Mouse (Mus musculus) testis, adult 2 months (tissue): ENCODE data around the gene Cfdp1.

ENCODE experiments used
- CTCF ChIP-seq: fragments of 200-500 bp; IDR thresholded peaks from 2 replicates; pipeline ENCODE4 v1.5.1; 2012; ENCODE audit warnings: low read depth, mild to moderate bottlenecking, inconsistent platforms, low read length, moderate library complexity; ENCODE audit not compliant: control insufficient read depth, insufficient read depth, insufficient replicate concordance
- POLR2A ChIP-seq: fragments of 200-500 bp; IDR thresholded peaks from 2 replicates; pipeline ENCODE4 v1.6.1; 2012; ENCODE audit warnings: low read depth, mild to moderate bottlenecking, inconsistent platforms, low read length, moderate library complexity; ENCODE audit not compliant: control insufficient read depth

- TF ChIP-seq POLR2A: no peak
- TF ChIP-seq CTCF: no peak
Measured at GRCm38 (mm10) chr8:111748766-111749165, 105.3 kb downstream of the Cfdp1 start.
